Mouse (Mus musculus) layer of hippocampus, postnatal 10 days (tissue): ENCODE results near the gene Gm49395. TPM values are rescaled to one million over a fixed set of nuclear protein-coding genes. Genes with fewer than 3 reads are reported as not detected.

ENCODE experiments used
- DNase-seq, 2 experiments: peaks; one replicate each; pipeline ENCODE4 v3.0.0; 2021; ENCODE audit warnings: low spot score in 2 of 2
- total RNA-seq, 2 experiments: library from RNA; stranded (reverse); gene quantifications; 2 replicates each; pipeline ENCODE4 v1.2.3; 2021

The Gm49395 gene
- total RNA-seq, 2 experiments from 2014 or later = 3.6 to 6.7 TPM

GRCm38 (mm10) chr13:115002155-115002554 is 99.6 kb downstream of the Gm49395 start:
- no peak for DNase-seq

- no peak for DNase-seq
These were observed 102.1 kb downstream of the Gm49395 start for GRCm38 (mm10) chr13:114999582-114999981.

- DNase-seq = no peak
These were observed 103.6 kb downstream of the Gm49395 start for GRCm38 (mm10) chr13:114998100-114998499.

- peak in 1 of 2 experiments; percentile 17 for DNase-seq
These were observed 109.3 kb downstream of the Gm49395 start for GRCm38 (mm10) chr13:114992260-114993014.

- no peak for DNase-seq
These were observed 114.1 kb downstream of the Gm49395 start for GRCm38 (mm10) chr13:114987668-114988067.

GRCm38 (mm10) chr13:114987161-114987560 is 114.6 kb downstream of the Gm49395 start:
- no peak for DNase-seq

Other genes starting within 250 kb of the Gm49395 start
- gene Itga2, start 169.8 kb downstream of the Gm49395 start, total RNA-seq = under 1 TPM; 0.34 to 0.40 TPM
- gene Pelo, start 11.7 kb downstream of the Gm49395 start, total RNA-seq = 10 to 100 TPM; 21.9 to 23.2 TPM
- gene Itga1, start within 50 bp of the Gm49395 start, total RNA-seq = 10 to 100 TPM; 12.3 to 14.1 TPM